Mouse (Mus musculus): ENCODE results near the gene Adm2. TPM values are rescaled to one million over a fixed set of nuclear protein-coding genes. Genes with fewer than 3 reads are reported as not detected.

Adm2 gene
- polyA plus RNA-seq, 1 experiment from 2014 or later: not detected

Small RNA genes lying within 50 kb of the gene (microRNA-seq; reads per million reads assigned to microRNA genes)
- 1.0 reads per million for gene Mir6959

Other genes with a start within 250 kb of the Adm2 start
- 36.8 and 39.9 TPM in 2 replicates for gene Trabd, start 247.6 kb upstream of the Adm2 start, polyA plus RNA-seq (2015; fragmentation: Nextera tagmentation; extraction: Ambion mirVana)
- gene Selenoo, start 233.6 kb upstream of the Adm2 start, polyA plus RNA-seq (2015; fragmentation: Nextera tagmentation; extraction: Ambion mirVana): 17.8 and 19.1 TPM in 2 replicates
- gene Tubgcp6, start 199.6 kb upstream of the Adm2 start, polyA plus RNA-seq (2015; fragmentation: Nextera tagmentation; extraction: Ambion mirVana): 18.5 and 19.1 TPM in 2 replicates
- gene Hdac10, start 194.0 kb upstream of the Adm2 start, polyA plus RNA-seq (2015; fragmentation: Nextera tagmentation; extraction: Ambion mirVana): 30.6 and 31.0 TPM in 2 replicates
- 3.0 and 4.4 TPM in 2 replicates for gene Mapk12, start 182.0 kb upstream of the Adm2 start, polyA plus RNA-seq (2015; fragmentation: Nextera tagmentation; extraction: Ambion mirVana)
- 29.0 and 32.6 TPM in 2 replicates for gene Mapk11, start 173.1 kb upstream of the Adm2 start, polyA plus RNA-seq (2015; fragmentation: Nextera tagmentation; extraction: Ambion mirVana)
- 90.1 and 92.1 TPM in 2 replicates for gene Plxnb2, start 141.9 kb upstream of the Adm2 start, polyA plus RNA-seq (2015; fragmentation: Nextera tagmentation; extraction: Ambion mirVana)
- 120 and 124 TPM in 2 replicates for gene Dennd6b, start 126.2 kb upstream of the Adm2 start, polyA plus RNA-seq (2015; fragmentation: Nextera tagmentation; extraction: Ambion mirVana)
- 76.7 and 82.0 TPM in 2 replicates for gene Ppp6r2, start 111.2 kb upstream of the Adm2 start, polyA plus RNA-seq (2015; fragmentation: Nextera tagmentation; extraction: Ambion mirVana)
- 92.9 and 101 TPM in 2 replicates for gene Sbf1, start 7.4 kb upstream of the Adm2 start, polyA plus RNA-seq (2015; fragmentation: Nextera tagmentation; extraction: Ambion mirVana)
- gene Miox, start 11.7 kb downstream of the Adm2 start, polyA plus RNA-seq (2015; fragmentation: Nextera tagmentation; extraction: Ambion mirVana): not detected in 2 replicates
- 29.0 and 34.9 TPM in 2 replicates for gene Lmf2, start 32.9 kb downstream of the Adm2 start, polyA plus RNA-seq (2015; fragmentation: Nextera tagmentation; extraction: Ambion mirVana)
- 116 and 117 TPM in 2 replicates for gene Ncaph2, start 33.0 kb downstream of the Adm2 start, polyA plus RNA-seq (2015; fragmentation: Nextera tagmentation; extraction: Ambion mirVana)
- gene Sco2, start 51.1 kb downstream of the Adm2 start, polyA plus RNA-seq (2015; fragmentation: Nextera tagmentation; extraction: Ambion mirVana): 11.8 and 16.4 TPM in 2 replicates
- 1.9 and 3.0 TPM in 2 replicates for gene Tymp, start 54.3 kb downstream of the Adm2 start, polyA plus RNA-seq (2015; fragmentation: Nextera tagmentation; extraction: Ambion mirVana)
- 4.8 and 5.5 TPM in 2 replicates for gene Odf3b, start 56.6 kb downstream of the Adm2 start, polyA plus RNA-seq (2015; fragmentation: Nextera tagmentation; extraction: Ambion mirVana)
- gene Klhdc7b, start 62.2 kb downstream of the Adm2 start, polyA plus RNA-seq (2015; fragmentation: Nextera tagmentation; extraction: Ambion mirVana): 0.05 and 0.06 TPM in 2 replicates
- not detected in 2 replicates for gene Syce3, start 87.8 kb downstream of the Adm2 start, polyA plus RNA-seq (2015; fragmentation: Nextera tagmentation; extraction: Ambion mirVana)
- gene Cpt1b, start 103.1 kb downstream of the Adm2 start, polyA plus RNA-seq (2015; fragmentation: Nextera tagmentation; extraction: Ambion mirVana): 0.96 and 1.2 TPM in 2 replicates
- 6.5 and 7.3 TPM in 2 replicates for gene C730034F03Rik, start 106.9 kb downstream of the Adm2 start, polyA plus RNA-seq (2015; fragmentation: Nextera tagmentation; extraction: Ambion mirVana)
- gene Gm44502, start 107.0 kb downstream of the Adm2 start, polyA plus RNA-seq (2015; fragmentation: Nextera tagmentation; extraction: Ambion mirVana): not detected in 2 replicates
- 88.3 and 95.2 TPM in 2 replicates for gene Chkb, start 107.2 kb downstream of the Adm2 start, polyA plus RNA-seq (2015; fragmentation: Nextera tagmentation; extraction: Ambion mirVana)
- gene Mapk8ip2, start 131.2 kb downstream of the Adm2 start, polyA plus RNA-seq (2015; fragmentation: Nextera tagmentation; extraction: Ambion mirVana): 84.4 and 86.4 TPM in 2 replicates
- gene Arsa, start 154.7 kb downstream of the Adm2 start, polyA plus RNA-seq (2015; fragmentation: Nextera tagmentation; extraction: Ambion mirVana): 32.6 and 37.6 TPM in 2 replicates
- 12.0 and 16.7 TPM in 2 replicates for gene Shank3, start 176.9 kb downstream of the Adm2 start, polyA plus RNA-seq (2015; fragmentation: Nextera tagmentation; extraction: Ambion mirVana)
- gene Acr, start 245.6 kb downstream of the Adm2 start, polyA plus RNA-seq (2015; fragmentation: Nextera tagmentation; extraction: Ambion mirVana): 1.6 and 1.8 TPM in 2 replicates